Mouse (Mus musculus) heart, adult 2 months (tissue): Measurements from ENCODE around the gene Serpinb12.
"Not testable (repeated sequence)": the region's sequence is repeated elsewhere in the genome, so short reads cannot be mapped to it uniquely, and the experiment has no call there.

Experiments
- CTCF ChIP-seq: fragments of 200-600 bp; IDR thresholded peaks from 2 replicates; pipeline ENCODE4 v1.8.1; 2022; ENCODE audit warnings: antibody characterized with exemption, mild to moderate bottlenecking, moderate library complexity
- POLR2A ChIP-seq: fragments of 200-500 bp; IDR thresholded peaks from 2 replicates; pipeline ENCODE4 v1.6.1; 2011; ENCODE audit warnings: mild to moderate bottlenecking, low read depth, low read length, control low read depth; ENCODE audit not compliant: insufficient read depth

GRCm38 (mm10) chr1:106895142-106895541, 39.1 kb upstream of the Serpinb12 start:
- not testable (repeated sequence) for TF ChIP-seq CTCF, POLR2A
